Mouse (Mus musculus) small intestine, adult 2 months (tissue): ENCODE results near the gene Itga2. TPM values are rescaled to one million over a fixed set of nuclear protein-coding genes. Genes with fewer than 3 reads are reported as not detected.

Source experiments
- H3K27ac ChIP-seq: fragments of 200-500 bp; 2 replicates; pipeline ENCODE4 v1.5.1; 2012; ENCODE audit warnings: low read depth, low read length, control low read depth, inconsistent platforms; ENCODE audit not compliant: insufficient read depth
- H3K27me3 ChIP-seq: fragments of 200-500 bp; 2 replicates; pipeline ENCODE4 v1.6.1; 2012; ENCODE audit warnings: mild to moderate bottlenecking, moderate library complexity, low read length, inconsistent platforms; ENCODE audit not compliant: control insufficient read depth, insufficient read depth
- H3K36me3 ChIP-seq: fragments of 200-500 bp; 2 replicates; pipeline ENCODE4 v1.6.1; 2012; ENCODE audit warnings: mild to moderate bottlenecking, low read length, control low read depth, inconsistent platforms; ENCODE audit not compliant: control insufficient read depth, insufficient read depth
- H3K4me1 ChIP-seq: fragments of 200-500 bp; 2 replicates; pipeline ENCODE4 v1.6.1; 2012; ENCODE audit warnings: low read length, inconsistent platforms, mixed read lengths; ENCODE audit not compliant: control insufficient read depth, insufficient read depth, insufficient read length
- H3K4me3 ChIP-seq: fragments of 200-500 bp; 2 replicates; pipeline ENCODE4 v1.5.1; 2012; ENCODE audit warnings: low read depth, mild to moderate bottlenecking, control low read depth, inconsistent platforms, low read length, moderate library complexity
- CTCF ChIP-seq: fragments of 200-500 bp; IDR thresholded peaks from 2 replicates; pipeline ENCODE4 v1.5.1; 2012; ENCODE audit warnings: low read depth, mild to moderate bottlenecking, control low read depth, inconsistent platforms, low read length, moderate library complexity, mixed read lengths; ENCODE audit not compliant: insufficient replicate concordance, insufficient read length; ENCODE audit errors: extremely low read depth
- POLR2A ChIP-seq: fragments of 200-500 bp; IDR thresholded peaks from 2 replicates; pipeline ENCODE4 v1.6.1; 2012; ENCODE audit warnings: low read depth, mild to moderate bottlenecking, control low read depth, inconsistent platforms, low read length, moderate library complexity
- WGBS: fragments of 180-500 bp; shearing (Covaris S2); methylation state at CpG from one replicate; pipeline ENCODE4 v1.1.7; 2018; 5-methylcytosine and 5-hydroxymethylcytosine counted together
- polyA plus RNA-seq: library from polyadenylated mRNA; depleted of rRNA; stranded (reverse); fragments of >200 nt; gene quantifications from 2 replicates; pipeline ENCODE4 v1.2.3, GENCODE M21; 2012; rRNA removed

Itga2 gene
- 0.42 and 1.2 TPM in 2 replicates for polyA plus RNA-seq

DNA sequence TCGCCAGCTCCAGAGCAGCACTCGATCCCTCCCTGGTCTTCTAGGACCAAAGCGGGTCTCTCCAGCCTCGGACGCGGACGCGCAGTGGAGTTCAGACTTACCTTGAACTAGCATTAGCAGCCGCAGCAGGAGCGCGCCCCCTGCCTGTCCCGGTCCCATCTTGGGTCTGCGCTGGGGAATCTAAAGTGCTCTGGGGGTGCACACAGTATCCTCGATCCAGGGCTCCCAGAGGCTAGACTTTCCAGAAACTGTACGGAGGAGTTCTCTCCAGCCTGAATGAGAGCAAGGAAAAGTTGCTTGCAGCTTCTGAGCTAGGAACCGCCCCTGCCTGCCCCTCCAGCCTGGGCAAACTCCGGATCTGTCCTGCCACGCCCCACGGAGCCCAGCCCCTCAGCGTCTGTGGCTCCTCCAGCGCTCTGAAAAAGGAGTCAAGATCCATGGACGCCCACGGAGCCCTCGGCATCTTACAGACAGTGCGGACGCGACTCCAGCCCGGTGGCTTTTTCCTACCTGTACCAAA is at the start of gene Itga2:
TSS of gene Itga2 (minus strand) at position 326 of the 520 bp plus-strand sequence.
- H3K27ac ChIP-seq, result peak within 1 kb of the TSS; percentile 58
- no peaks in the 10 kb centered on the region for H3K27me3 ChIP-seq
- H3K4me1 ChIP-seq, result peaks cover 4% of the 10 kb centered on the region; the same call in 1 of the 2 replicates
- H3K4me3 ChIP-seq, result peak within 1 kb of the TSS; percentile 79
- TF ChIP-seq POLR2A (no peak), CTCF (peak; percentile 56)
- under 1% methylated on average over 28 of the region's 28 CpGs for WGBS
- no peaks in the 10 kb centered on the region for H3K36me3 ChIP-seq

DNA sequence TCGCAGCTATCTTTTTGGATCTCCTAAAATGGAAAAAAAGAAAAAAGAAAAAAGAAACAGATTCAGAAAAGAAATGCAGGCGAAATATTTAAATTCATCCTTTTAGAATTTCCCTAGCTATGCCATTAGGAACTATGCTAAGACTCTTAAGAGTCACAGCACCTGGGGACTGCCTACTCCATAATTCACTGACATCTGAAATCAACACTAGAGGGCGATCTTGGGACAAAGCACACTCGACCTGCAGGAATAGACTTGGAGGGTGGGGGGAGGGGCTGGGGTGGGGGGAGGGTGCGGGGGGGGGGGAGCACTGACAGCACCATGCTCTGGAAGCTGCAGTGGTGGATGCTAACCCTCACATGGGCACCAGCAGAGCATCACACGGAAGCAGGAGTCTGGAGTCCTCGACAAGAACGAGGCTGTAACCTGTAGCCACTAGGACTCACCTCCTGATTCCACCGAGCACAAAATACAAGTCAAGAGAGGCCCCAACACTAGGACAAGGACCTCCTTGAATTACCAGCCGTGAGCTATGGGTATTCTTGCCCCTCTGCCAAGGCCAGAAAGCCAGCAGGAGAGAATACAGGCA is 49.0 kb upstream of the Itga2 start:
- no peaks in the 10 kb centered on the region for H3K4me1 ChIP-seq
- no peak overlapping the region for H3K4me3 ChIP-seq
- no peaks in the 10 kb centered on the region for H3K27me3 ChIP-seq
- peaks cover 1% of the 10 kb centered on the region; the same call in 1 of the 2 replicates for H3K36me3 ChIP-seq
- WGBS, result 59% methylated on average over 10 of the region's 10 CpGs
- H3K27ac ChIP-seq, result no peak overlapping the region
- no peak for TF ChIP-seq POLR2A
- no peak for TF ChIP-seq CTCF

DNA sequence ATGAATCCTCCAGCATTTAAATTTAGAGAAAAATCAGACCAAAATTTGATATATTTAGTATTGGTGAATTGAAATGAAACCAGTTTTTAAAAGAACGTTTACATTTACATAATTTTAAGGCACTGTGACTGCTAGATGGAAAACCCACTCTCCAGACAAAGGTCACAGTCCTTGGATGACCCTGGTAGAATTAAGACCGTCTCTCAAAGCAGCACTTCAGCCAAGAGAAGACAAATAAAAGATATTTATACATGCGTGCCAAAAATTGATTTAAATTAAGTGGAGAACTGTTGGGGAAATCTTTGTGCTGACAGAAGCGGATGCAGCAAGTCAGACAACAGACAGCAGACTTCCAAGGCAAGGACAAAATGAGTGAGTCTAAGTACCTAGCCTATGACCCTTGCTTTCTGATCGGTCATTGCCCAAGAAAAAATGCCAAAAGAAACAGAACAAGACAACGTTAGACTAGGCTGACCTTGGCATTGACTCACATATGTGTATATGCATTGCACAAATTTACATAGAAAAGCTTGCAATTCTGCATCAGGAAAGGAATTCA is 42.7 kb upstream of the Itga2 start:
- no peaks in the 10 kb centered on the region for H3K4me1 ChIP-seq
- TF ChIP-seq CTCF (no peak), POLR2A (no peak)
- H3K27ac ChIP-seq, result no peak overlapping the region
- 68% methylated on average over 6 of the region's 6 CpGs for WGBS
- H3K36me3 ChIP-seq, result peaks cover 6% of the 10 kb centered on the region
- no peak overlapping the region for H3K4me3 ChIP-seq
- H3K27me3 ChIP-seq, result no peaks in the 10 kb centered on the region

DNA sequence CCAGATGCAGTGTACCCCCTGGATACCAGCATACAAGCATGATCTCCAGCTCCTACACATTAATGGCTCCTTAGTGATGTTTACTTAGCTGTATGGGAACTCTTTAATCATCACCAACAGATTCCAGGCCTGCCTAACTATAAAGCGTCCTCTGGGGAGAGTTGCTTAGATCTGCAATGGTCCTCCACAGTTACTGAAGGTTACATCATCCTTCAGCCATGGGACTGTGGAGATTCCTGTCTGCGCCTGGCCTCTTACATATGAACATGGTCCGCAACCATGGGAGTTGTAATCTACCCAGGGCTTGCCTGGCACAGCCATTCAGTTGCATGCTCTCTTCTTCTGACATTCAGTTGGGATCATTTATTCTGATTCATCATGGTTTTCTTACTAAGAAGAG is 40.0 kb upstream of the Itga2 start:
- Histone ChIP-seq H3K4me3 (no peak overlapping the region), H3K27me3 (no peaks in the 10 kb centered on the region), H3K27ac (no peak overlapping the region), H3K4me1 (no peaks in the 10 kb centered on the region), H3K36me3 (peaks cover 9% of the 10 kb centered on the region)
- 90% methylated on average over 3 of the region's 3 CpGs for WGBS
- TF ChIP-seq CTCF, result no peak
- no peak for TF ChIP-seq POLR2A

DNA sequence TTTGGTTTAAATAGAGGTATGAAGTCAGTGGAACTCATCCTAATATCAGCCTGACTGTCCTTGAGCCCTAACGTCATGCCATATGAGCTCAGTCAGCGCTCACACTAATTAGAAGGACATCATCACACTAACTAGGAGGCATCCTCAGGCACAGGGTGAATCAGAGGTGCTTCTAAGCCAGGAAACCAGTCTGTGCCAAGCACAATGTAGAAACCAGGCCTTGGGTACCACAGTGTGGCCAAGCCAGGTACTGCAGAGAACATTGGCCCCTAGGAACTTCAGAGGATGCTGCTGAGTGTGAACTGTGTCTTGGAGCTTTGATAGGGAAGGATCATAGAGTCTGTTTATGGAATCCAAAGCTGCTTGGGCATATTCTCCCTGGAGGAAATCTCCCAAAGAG is 32.3 kb upstream of the Itga2 start:
- 33% methylated on average over 2 of the region's 2 CpGs for WGBS
- no peak overlapping the region for H3K27ac ChIP-seq
- TF ChIP-seq POLR2A (no peak), CTCF (peak; percentile 87; the same call in 1 of the 2 replicates)
- no peaks in the 10 kb centered on the region for H3K4me1 ChIP-seq
- no peak overlapping the region for H3K4me3 ChIP-seq
- H3K27me3 ChIP-seq, result no peaks in the 10 kb centered on the region
- H3K36me3 ChIP-seq, result peaks cover 8% of the 10 kb centered on the region

DNA sequence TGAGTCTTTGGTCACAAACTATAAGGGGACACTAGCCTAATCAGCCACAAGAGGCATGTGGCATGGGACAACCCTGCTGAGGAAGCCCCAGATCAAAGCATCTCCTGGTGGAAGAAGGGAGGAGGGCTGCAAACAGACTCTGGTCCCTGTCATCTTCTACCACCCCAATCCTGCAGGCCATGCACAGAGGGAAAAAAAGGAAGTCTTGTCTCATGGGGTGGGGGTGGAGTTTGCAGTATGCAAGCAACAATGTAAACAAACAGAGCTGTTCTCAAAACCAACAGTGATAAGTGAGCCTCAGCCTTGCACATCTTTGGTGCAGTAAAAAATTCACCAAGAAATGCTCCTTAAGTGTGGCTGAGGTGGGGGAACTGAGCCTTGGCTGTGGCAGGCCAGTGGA is 22.6 kb upstream of the Itga2 start:
- H3K4me1 ChIP-seq, result no peaks in the 10 kb centered on the region
- TF ChIP-seq POLR2A (no peak), CTCF (no peak)
- H3K36me3 ChIP-seq, result peaks cover 1% of the 10 kb centered on the region
- H3K27ac ChIP-seq, result no peak overlapping the region
- no peaks in the 10 kb centered on the region for H3K27me3 ChIP-seq
- no peak overlapping the region for H3K4me3 ChIP-seq

DNA sequence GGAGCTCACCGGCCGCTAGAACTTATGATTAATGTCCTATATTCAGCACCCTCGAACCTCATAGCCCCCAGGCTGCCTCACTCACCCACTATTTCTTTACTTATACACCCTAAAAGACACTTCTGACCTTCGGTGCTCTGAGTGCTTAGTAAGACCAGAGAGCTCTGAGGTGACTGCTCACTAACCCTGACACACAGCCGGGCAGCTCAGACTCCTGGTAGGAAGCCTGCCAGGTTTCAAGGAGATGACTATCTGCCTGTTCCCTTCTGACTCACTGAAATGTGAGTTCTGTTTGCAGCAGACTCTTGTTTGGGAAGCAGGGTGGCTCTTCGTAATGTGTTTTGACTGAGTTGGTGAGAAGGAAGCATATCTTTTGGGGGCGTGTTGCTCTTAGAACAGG is 1.6 kb upstream of the Itga2 start:
- Histone ChIP-seq H3K27me3 (no peaks in the 10 kb centered on the region), H3K4me3 (no peak overlapping the region), H3K36me3 (no peaks in the 10 kb centered on the region), H3K27ac (no peak overlapping the region), H3K4me1 (peaks cover 4% of the 10 kb centered on the region; the same call in 1 of the 2 replicates)
- TF ChIP-seq POLR2A, result no peak
- no peak for TF ChIP-seq CTCF
- 70% methylated on average over 7 of the region's 7 CpGs for whole genome bisulfite sequencing
